Mouse (Mus musculus): ENCODE data around the gene Serpinb8.

The Serpinb8 gene

DNA sequence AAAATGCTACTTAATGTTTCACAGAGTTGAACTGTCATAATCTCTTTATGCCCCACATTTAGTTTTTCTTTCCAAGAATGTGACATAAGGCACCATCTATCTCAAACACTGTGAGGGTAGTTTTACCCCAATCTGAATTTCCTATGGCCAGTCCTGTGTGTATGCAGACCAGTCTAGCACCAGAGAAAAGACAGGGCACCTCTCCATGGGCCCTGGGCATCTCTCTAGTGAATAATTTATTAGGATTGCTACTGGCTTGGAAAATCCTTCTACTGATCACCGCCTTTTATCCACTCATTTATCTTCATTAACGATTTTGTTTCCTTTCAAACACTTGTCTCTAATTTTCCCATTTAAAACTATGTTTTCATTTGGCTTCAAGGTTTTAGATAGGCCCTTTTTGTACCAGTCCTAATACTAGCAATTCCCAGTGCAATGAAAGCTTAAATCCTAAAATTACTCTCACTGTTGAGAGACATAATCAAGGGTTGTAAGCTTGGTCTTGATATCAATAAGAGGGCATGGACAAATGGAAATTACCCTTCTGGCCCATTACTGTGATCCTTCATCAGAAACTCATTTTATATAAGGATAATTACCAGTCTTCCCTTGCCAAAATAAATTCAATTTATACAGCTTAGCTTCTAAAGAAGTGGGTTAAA lies 52.8 kb downstream of the Serpinb8 start:
- in situ Hi-C loops (cut with MboI; ENCODE audit: low sequenced_read_pairs), result no loop called here

- in situ Hi-C loops (cut with MboI; ENCODE audit: low sequenced_read_pairs), result no loop called here
Measured at GRCm38 (mm10) chr1:107645086-107645485, 55.3 kb downstream of the Serpinb8 start.

DNA sequence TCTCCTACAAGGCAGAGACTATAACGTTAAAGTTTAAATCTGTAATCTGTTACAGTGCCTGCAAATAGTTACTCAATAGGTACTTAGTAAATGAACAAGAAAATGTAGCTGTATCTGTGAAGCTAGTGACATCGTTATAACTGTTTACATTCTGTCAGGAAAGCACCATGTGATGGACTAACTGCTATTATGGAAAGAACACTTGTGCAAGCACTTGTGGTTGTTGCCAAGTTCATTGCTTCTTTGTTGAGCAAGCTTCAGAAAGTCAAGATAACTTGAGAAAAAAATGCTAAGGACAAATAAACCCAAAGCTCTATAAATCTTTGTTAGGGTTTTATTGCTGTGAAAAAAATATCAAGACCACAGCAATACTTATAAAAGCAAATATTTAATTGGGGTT lies 67.9 kb downstream of the Serpinb8 start:
- in situ Hi-C loops (cut with MboI; ENCODE audit: low sequenced_read_pairs), result no loop called here
